Mouse (Mus musculus): Measurements from ENCODE around the gene Dop1b. TPM values are rescaled to one million over a fixed set of nuclear protein-coding genes. Genes with fewer than 3 reads are reported as not detected.

Gene Dop1b
- polyA plus RNA-seq, 1 experiment from 2014 or later: 11.7 TPM

DNA sequence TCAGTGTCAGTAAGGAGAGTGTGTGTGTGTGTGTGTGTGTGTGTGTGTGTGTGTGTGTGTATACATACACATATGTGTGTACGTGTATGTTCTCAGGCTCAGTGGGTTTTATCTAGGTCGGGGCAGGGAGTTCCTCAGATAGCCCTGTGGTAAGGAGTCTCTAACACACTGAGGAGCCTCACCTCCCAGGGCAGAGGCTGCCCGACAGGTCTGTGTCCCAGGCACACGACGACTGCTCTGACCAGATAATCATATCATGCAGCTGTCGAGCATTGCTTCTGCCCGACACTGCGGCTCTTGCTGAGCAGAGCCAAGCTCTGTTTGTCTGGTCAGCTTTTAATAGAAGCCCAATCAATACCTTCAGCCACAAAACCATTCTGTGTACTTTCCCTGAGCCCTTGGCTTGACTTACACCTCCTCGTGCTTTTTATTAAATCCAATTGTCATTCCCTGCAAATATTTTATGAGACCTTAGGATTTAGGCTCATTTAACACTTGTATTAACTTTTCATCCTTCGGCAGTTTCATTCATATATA is 33.2 kb downstream of the Dop1b start:
- H3K4me3 ChIP-seq (ENCODE audit: low read depth, low read length): no peak overlapping the region
- no peak overlapping the region for H3K27ac ChIP-seq (ENCODE audit: low read depth, low read length)
- DNase-seq (ENCODE audit: low spot score, missing footprints): no peak
- H3K9me3 ChIP-seq (ENCODE audit: control insufficient read depth, low read length): no peaks in the 10 kb centered on the region
- H3K4me1 ChIP-seq (ENCODE audit: control insufficient read depth, insufficient read depth, low read length): no peaks in the 10 kb centered on the region
- no peak overlapping the region for H3K4me2 ChIP-seq
- 84% methylated on average over 10 of the region's 10 CpGs for WGBS
- no peak for ATAC-seq (ENCODE audit: low FRiP score)
- no peaks in the 10 kb centered on the region for H3K27me3 ChIP-seq (ENCODE audit: control insufficient read depth, insufficient read depth, low read length)
- no peak overlapping the region for H3K9ac ChIP-seq (ENCODE audit: low read length)
- no peaks in the 10 kb centered on the region for H3K36me3 ChIP-seq (ENCODE audit: control insufficient read depth, insufficient read depth, low read length)

DNA sequence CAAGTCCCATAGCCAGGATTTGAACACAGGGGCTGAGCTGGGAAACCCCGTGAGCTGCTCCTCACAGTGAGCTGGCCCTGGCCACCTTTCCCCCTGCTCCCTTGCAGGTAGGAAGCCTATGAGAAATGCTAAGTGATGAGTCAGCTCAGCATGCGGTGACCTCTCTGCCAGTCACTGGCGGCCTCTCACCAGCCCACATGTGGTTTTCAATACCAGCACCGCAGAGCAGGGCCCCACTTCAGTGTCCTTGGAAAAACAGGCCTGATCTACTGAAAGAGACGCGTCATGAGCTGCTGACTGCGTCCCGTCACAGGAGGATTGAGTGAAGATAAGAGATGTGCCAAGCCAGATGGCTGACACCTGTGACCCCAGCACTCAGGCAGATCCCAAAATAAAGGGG is 34.7 kb downstream of the Dop1b start:
- Histone ChIP-seq H3K27ac (ENCODE audit: low read depth, low read length) (no peak overlapping the region), H3K9ac (ENCODE audit: low read length) (no peak overlapping the region), H3K27me3 (ENCODE audit: control insufficient read depth, insufficient read depth, low read length) (no peaks in the 10 kb centered on the region), H3K9me3 (ENCODE audit: control insufficient read depth, low read length) (no peaks in the 10 kb centered on the region), H3K4me2 (no peak overlapping the region), H3K4me1 (ENCODE audit: control insufficient read depth, insufficient read depth, low read length) (no peaks in the 10 kb centered on the region), H3K36me3 (ENCODE audit: control insufficient read depth, insufficient read depth, low read length) (no peaks in the 10 kb centered on the region), H3K4me3 (ENCODE audit: low read depth, low read length) (no peak overlapping the region)
- ATAC-seq (ENCODE audit: low FRiP score) (no peak), DNase-seq (ENCODE audit: low spot score, missing footprints) (no peak)
- 73% methylated on average over 8 of the region's 8 CpGs for whole genome bisulfite sequencing

DNA sequence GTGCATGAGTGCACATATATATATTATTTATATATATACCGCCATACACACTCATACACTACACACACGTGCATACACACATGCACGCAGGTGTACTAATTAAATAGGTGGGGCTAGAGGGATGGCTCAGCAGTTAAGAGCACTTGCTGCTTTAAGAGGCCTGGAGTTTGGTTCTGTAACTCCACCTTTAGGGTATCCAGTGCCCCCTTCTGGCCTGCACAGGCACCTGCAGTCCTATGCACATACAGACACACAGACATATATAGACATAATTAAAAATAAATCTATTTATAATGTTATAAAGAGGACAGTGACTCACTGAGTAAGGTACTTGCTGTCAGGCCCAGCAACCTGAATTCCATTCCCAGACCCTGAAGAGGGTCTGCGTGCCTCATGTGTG is 35.3 kb downstream of the Dop1b start:
- DNase-seq (ENCODE audit: low spot score, missing footprints) (no peak), ATAC-seq (ENCODE audit: low FRiP score) (no peak)
- Histone ChIP-seq H3K4me2 (no peak overlapping the region), H3K36me3 (ENCODE audit: control insufficient read depth, insufficient read depth, low read length) (no peaks in the 10 kb centered on the region), H3K4me3 (ENCODE audit: low read depth, low read length) (no peak overlapping the region), H3K27ac (ENCODE audit: low read depth, low read length) (no peak overlapping the region), H3K9me3 (ENCODE audit: control insufficient read depth, low read length) (no peaks in the 10 kb centered on the region), H3K4me1 (ENCODE audit: control insufficient read depth, insufficient read depth, low read length) (no peaks in the 10 kb centered on the region), H3K9ac (ENCODE audit: low read length) (no peak overlapping the region), H3K27me3 (ENCODE audit: control insufficient read depth, insufficient read depth, low read length) (no peaks in the 10 kb centered on the region)
- WGBS: 87% methylated on average over 4 of the region's 4 CpGs

- ATAC-seq (ENCODE audit: low FRiP score) (no peak), DNase-seq (ENCODE audit: low spot score, missing footprints) (no peak)
- H3K4me3 ChIP-seq (ENCODE audit: low read depth, low read length): no peak overlapping the region
- no peak overlapping the region for H3K4me2 ChIP-seq
- 72% methylated on average over 6 of the region's 6 CpGs for WGBS
- no peaks in the 10 kb centered on the region for H3K4me1 ChIP-seq (ENCODE audit: control insufficient read depth, insufficient read depth, low read length)
- no peaks in the 10 kb centered on the region for H3K36me3 ChIP-seq (ENCODE audit: control insufficient read depth, insufficient read depth, low read length)
- H3K9me3 ChIP-seq (ENCODE audit: control insufficient read depth, low read length): no peaks in the 10 kb centered on the region
- no peaks in the 10 kb centered on the region for H3K27me3 ChIP-seq (ENCODE audit: control insufficient read depth, insufficient read depth, low read length)
- H3K27ac ChIP-seq (ENCODE audit: low read depth, low read length): no peak overlapping the region
- H3K9ac ChIP-seq (ENCODE audit: low read length): no peak overlapping the region
These were observed 35.7 kb downstream of the Dop1b start for GRCm38 (mm10) chr16:93747421-93747820.

DNA sequence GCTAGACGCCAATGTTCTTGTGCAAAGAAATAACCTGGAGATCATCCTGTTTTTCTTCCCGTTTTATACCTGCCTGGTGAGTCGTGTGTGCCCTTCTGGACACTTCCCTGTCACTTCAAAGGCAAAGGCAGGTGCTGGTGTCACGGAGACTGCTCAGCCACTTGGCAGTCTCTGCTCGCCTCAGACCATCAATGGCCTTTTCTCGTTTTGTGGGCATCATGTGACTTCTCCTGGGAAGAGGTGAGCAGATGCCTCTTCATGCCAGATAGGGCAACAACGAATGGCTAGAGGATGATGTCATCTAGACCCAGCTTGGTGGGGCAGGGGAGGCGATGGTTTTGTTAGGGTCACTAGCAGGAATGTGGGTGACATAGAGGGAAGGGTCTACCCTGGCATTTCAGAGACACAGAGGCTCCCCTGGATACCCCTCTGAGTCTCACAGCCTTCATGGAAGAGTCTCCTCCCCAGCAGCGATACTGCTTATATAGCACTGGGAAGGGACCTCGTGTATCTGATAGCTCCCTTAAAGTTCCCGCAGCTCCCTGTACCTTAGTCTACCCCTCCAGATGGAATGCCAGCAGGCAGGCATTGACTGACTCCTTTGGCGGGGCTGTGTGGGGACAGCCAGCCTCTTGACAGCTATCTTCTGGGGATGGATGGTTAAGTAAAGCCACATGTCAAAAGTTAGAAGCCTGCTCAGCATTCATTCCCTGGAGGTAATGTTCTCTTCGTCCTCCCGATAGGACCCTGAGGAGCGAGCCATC is 37.6 kb downstream of the Dop1b start:
- ATAC-seq (ENCODE audit: low FRiP score): no peak
- 79% methylated on average over 15 of the region's 15 CpGs for WGBS

GRCm38 (mm10) chr16:93750464-93750863 is 38.8 kb downstream of the Dop1b start:
- H3K9ac ChIP-seq (ENCODE audit: low read length): no peak overlapping the region
- H3K4me3 ChIP-seq (ENCODE audit: low read depth, low read length): no peak overlapping the region
- H3K27ac ChIP-seq (ENCODE audit: low read depth, low read length): no peak overlapping the region
- H3K36me3 ChIP-seq (ENCODE audit: control insufficient read depth, insufficient read depth, low read length): no peaks in the 10 kb centered on the region
- DNase-seq (ENCODE audit: low spot score, missing footprints) (no peak), ATAC-seq (ENCODE audit: low FRiP score) (no peak)
- no peaks in the 10 kb centered on the region for H3K9me3 ChIP-seq (ENCODE audit: control insufficient read depth, low read length)
- no peaks in the 10 kb centered on the region for H3K4me1 ChIP-seq (ENCODE audit: control insufficient read depth, insufficient read depth, low read length)
- no peak overlapping the region for H3K4me2 ChIP-seq
- WGBS: 84% methylated on average over 6 of the region's 6 CpGs
- no peaks in the 10 kb centered on the region for H3K27me3 ChIP-seq (ENCODE audit: control insufficient read depth, insufficient read depth, low read length)

More for the DNA sequence above, 37.6 kb downstream of the Dop1b start:
- H3K27ac ChIP-seq (ENCODE audit: low read depth, low read length): no peak overlapping the region
- no peak overlapping the region for H3K4me3 ChIP-seq (ENCODE audit: low read depth, low read length)
- H3K9me3 ChIP-seq (ENCODE audit: control insufficient read depth, low read length): no peaks in the 10 kb centered on the region
- DNase-seq (ENCODE audit: low spot score, missing footprints): no peak
- no peak overlapping the region for H3K9ac ChIP-seq (ENCODE audit: low read length)
- H3K36me3 ChIP-seq (ENCODE audit: control insufficient read depth, insufficient read depth, low read length): no peaks in the 10 kb centered on the region
- H3K27me3 ChIP-seq (ENCODE audit: control insufficient read depth, insufficient read depth, low read length): no peaks in the 10 kb centered on the region
- no peak overlapping the region for H3K4me2 ChIP-seq
- no peaks in the 10 kb centered on the region for H3K4me1 ChIP-seq (ENCODE audit: control insufficient read depth, insufficient read depth, low read length)

DNA sequence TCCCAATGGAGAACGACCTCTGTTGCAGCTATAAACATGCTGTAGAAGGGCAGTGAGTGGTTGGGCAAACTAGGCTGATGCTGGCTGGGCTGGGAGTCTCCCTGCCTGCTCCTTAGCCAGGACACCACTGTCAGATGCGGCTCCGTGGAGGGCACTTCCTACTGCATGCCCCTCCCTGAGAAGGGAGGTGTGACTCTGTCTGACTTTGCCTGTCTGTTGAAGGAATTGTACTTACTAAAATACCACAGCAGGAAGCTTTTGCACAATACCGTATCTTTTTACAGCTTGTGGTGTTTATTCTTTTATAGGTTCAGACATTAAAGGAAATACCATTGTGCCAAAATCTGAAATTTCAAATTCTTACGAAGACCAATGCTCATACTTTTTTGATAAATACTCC is 40.1 kb downstream of the Dop1b start:
- H3K4me3 ChIP-seq (ENCODE audit: low read depth, low read length): no peak overlapping the region
- no peaks in the 10 kb centered on the region for H3K27me3 ChIP-seq (ENCODE audit: control insufficient read depth, insufficient read depth, low read length)
- no peaks in the 10 kb centered on the region for H3K9me3 ChIP-seq (ENCODE audit: control insufficient read depth, low read length)
- no peak for ATAC-seq (ENCODE audit: low FRiP score)
- DNase-seq (ENCODE audit: low spot score, missing footprints): no peak
- H3K27ac ChIP-seq (ENCODE audit: low read depth, low read length): no peak overlapping the region
- H3K36me3 ChIP-seq (ENCODE audit: control insufficient read depth, insufficient read depth, low read length): no peaks in the 10 kb centered on the region
- WGBS: 77% methylated on average over 5 of the region's 5 CpGs
- H3K9ac ChIP-seq (ENCODE audit: low read length): no peak overlapping the region
- H3K4me2 ChIP-seq: no peak overlapping the region
- H3K4me1 ChIP-seq (ENCODE audit: control insufficient read depth, insufficient read depth, low read length): no peaks in the 10 kb centered on the region

DNA sequence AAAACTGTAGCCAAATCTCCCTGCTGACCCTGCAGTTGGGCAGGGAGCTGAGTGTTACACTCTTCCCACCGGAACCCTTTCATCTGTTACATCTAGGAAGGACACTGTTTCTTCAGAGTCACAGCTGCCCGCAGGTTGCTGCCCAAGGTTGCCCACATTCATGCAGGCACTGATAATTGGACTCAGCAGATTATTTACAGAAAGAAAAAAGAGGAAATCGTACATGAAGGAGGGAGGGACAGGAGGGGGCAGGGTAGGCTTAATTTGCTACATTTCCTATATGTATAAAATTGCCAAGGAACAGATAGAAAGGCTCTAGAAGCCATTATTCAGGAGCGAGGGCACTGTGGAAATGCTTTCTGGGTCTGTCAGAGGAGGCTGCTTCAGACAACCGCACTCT is 44.9 kb downstream of the Dop1b start:
- no peaks in the 10 kb centered on the region for H3K9me3 ChIP-seq (ENCODE audit: control insufficient read depth, low read length)
- H3K9ac ChIP-seq (ENCODE audit: low read length): no peak overlapping the region
- H3K4me3 ChIP-seq (ENCODE audit: low read depth, low read length): no peak overlapping the region
- H3K4me1 ChIP-seq (ENCODE audit: control insufficient read depth, insufficient read depth, low read length): no peaks in the 10 kb centered on the region
- 85% methylated on average over 5 of the region's 5 CpGs for WGBS
- DNase-seq (ENCODE audit: low spot score, missing footprints): no peak
- H3K36me3 ChIP-seq (ENCODE audit: control insufficient read depth, insufficient read depth, low read length): no peaks in the 10 kb centered on the region
- H3K27me3 ChIP-seq (ENCODE audit: control insufficient read depth, insufficient read depth, low read length): no peaks in the 10 kb centered on the region
- H3K4me2 ChIP-seq: no peak overlapping the region
- no peak overlapping the region for H3K27ac ChIP-seq (ENCODE audit: low read depth, low read length)
- no peak for ATAC-seq (ENCODE audit: low FRiP score)

DNA sequence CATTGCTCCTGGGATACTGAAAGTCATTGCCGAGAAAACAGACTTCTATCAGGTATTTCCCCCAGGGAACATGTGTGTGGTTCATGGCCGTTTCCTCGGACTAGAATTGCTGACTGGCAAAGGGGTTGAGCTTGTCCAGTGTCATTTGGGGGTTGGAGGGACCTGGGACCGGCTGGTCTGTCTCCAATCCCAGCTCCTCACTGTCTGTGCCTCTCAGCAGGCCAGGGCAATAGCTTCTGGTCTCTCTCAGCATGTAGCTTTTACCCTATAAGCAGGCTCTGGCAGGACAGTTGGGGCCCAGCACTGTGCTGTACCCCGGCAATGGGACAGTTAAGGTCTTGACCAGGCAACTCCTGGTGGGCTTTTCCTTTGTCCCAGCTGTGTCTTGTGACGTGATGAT is 51.7 kb downstream of the Dop1b start:
- H3K4me2 ChIP-seq: no peak overlapping the region
- no peaks in the 10 kb centered on the region for H3K4me1 ChIP-seq (ENCODE audit: control insufficient read depth, insufficient read depth, low read length)
- ATAC-seq (ENCODE audit: low FRiP score) (no peak), DNase-seq (ENCODE audit: low spot score, missing footprints) (no peak)
- no peak overlapping the region for H3K27ac ChIP-seq (ENCODE audit: low read depth, low read length)
- no peaks in the 10 kb centered on the region for H3K36me3 ChIP-seq (ENCODE audit: control insufficient read depth, insufficient read depth, low read length)
- H3K9me3 ChIP-seq (ENCODE audit: control insufficient read depth, low read length): no peaks in the 10 kb centered on the region
- no peaks in the 10 kb centered on the region for H3K27me3 ChIP-seq (ENCODE audit: control insufficient read depth, insufficient read depth, low read length)
- H3K9ac ChIP-seq (ENCODE audit: low read length): no peak overlapping the region
- 79% methylated on average over 6 of the region's 6 CpGs for WGBS
- no peak overlapping the region for H3K4me3 ChIP-seq (ENCODE audit: low read depth, low read length)
